Mouse (Mus musculus): ENCODE measurements at regions not wholly inside any gene's neighbourhood (a gene's known extent, or its start where the extent isn't known, plus 50 kb on each side); places are given as distances from the start of the nearest gene placed in this dataset.
"Not testable (repeated sequence)": the region's sequence is repeated elsewhere in the genome, so short reads cannot be mapped to it uniquely, and the experiment has no call there.

DNA sequence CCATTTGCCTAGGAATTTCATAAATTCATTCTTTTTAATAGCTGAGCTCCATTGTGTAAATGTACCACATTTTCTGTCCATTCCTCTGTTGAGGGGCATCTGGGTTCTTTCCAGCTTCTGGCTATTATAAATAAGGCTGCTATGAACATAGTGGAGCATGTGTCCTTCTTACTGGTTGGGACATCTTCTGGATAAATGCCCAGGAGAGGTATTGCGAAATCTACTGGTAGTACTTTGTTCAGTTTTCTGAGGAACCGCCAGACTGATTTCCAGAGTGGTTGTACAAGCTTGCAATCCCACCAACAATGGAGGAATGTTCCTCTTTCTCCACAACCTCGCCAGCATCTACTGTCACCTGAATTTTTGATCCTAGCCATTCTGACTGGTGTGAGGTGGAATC is 583.8 kb upstream of the Pdzrn3 start:
- TF ChIP-seq CTCF (IDR thresholded peaks at IDR 0.05; ENCODE audit: low read depth, low read length); POLR2A (IDR thresholded peaks at IDR 0.05; ENCODE audit: extremely low read depth, insufficient read depth, low read length): not testable (repeated sequence)
